Mouse (Mus musculus) adrenal gland, adult (tissue): ENCODE measurements at regions not wholly inside any gene's neighbourhood (a gene's known extent, or its start where the extent isn't known, plus 50 kb on each side); places are given as distances from the start of the nearest gene placed in this dataset.
"Not testable (repeated sequence)": the region's sequence is repeated elsewhere in the genome, so short reads cannot be mapped to it uniquely, and the experiment has no call there.

ENCODE experiments used
- DNase-seq, 2 experiments: peaks; one replicate each; pipeline ENCODE4 v3.0.0; 2022 to 2023; ENCODE audit warnings: low spot score in 1 of 2; ENCODE audit not compliant: inconsistent age in 2 of 2

GRCm38 (mm10) chr4:89621260-89621659 is 58.0 kb upstream of the Dmrta1 start:
- DNase-seq: no peak

DNA sequence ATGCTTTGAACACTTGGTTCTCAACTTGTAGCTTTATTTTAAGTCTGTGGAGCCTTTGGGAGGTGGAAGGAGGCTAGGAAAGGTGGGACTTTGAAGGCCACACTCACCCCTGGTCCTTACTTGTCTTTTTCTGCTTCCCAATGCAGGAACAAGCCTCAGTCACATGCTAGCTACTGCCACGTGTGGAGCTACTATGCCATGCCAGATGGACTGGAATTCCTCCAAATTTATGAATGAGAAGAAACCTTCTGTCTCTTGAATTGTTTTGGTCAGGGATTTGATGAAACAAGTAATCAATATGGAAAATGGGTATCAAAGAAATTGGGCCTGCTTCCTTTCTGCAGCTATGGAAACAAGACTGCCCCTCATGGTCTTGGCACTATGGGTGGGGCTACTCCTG is 74.5 kb upstream of the Dmrta1 start:
- DNase-seq: no peak

- peak; percentile 27 to 70 for DNase-seq
Observed at GRCm38 (mm10) chr4:89575529-89575928, 103.7 kb upstream of the Dmrta1 start.

DNA sequence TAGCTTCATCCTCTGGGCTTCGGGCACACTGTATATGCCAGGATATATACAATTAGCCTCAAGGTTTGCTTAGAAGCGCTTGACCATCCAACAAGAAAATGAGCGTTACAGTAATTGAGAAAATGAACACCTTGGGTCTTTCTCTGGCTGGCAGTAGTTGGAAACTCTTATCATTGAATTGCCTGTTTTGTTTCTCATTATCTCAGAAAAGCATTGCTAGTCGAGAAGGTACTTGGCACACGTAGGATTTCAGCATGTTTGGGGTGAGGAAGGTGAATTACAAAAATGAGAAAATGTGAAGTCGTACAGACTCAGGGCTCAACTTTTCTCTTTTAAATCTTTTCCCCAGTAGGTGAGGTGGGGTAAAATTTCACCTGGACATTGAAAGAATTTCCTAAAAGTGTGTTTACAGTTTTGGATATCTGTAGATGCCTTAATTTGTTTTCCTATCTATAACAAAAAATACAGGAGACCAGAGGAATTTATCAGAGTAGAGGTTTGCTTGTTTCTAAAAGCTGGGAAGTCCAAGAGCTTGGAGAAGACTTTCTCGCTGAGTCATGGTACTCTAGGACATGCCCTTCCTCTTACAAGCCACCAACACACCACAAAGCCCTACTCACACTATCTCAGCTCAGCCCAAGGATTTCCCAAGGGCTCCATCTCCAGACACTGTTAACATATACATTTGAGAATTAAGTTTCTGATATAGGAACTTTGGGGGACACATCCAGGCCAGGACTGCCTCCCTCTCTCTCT is 124.3 kb upstream of the Dmrta1 start:
- DNase-seq: no peak

GRCm38 (mm10) chr4:89552556-89552955 is 126.7 kb upstream of the Dmrta1 start:
- no peak for DNase-seq

DNA sequence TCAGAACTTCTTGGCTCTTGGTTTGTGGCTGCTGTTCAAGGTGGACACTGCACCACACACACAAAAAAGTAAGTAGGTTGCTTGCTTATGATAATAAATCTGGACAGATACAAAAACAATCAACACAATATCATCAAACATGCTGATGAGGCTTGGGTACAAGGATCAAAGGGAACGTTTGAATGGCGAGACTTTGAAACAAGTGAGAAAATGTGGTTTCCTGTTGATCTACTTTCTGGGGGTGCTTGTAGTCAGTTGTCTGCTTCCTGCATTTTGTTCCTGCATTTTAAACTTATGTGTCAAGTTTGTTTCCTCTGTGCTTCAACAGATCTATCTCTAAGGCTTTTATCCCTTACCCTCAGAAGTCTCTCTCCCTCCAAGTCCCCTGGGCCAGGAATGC is 128.7 kb upstream of the Dmrta1 start:
- DNase-seq: no peak

- DNase-seq: peak; percentile 21 to 67
Observed at GRCm38 (mm10) chr4:89532462-89532861, 146.8 kb upstream of the Dmrta1 start.

DNA sequence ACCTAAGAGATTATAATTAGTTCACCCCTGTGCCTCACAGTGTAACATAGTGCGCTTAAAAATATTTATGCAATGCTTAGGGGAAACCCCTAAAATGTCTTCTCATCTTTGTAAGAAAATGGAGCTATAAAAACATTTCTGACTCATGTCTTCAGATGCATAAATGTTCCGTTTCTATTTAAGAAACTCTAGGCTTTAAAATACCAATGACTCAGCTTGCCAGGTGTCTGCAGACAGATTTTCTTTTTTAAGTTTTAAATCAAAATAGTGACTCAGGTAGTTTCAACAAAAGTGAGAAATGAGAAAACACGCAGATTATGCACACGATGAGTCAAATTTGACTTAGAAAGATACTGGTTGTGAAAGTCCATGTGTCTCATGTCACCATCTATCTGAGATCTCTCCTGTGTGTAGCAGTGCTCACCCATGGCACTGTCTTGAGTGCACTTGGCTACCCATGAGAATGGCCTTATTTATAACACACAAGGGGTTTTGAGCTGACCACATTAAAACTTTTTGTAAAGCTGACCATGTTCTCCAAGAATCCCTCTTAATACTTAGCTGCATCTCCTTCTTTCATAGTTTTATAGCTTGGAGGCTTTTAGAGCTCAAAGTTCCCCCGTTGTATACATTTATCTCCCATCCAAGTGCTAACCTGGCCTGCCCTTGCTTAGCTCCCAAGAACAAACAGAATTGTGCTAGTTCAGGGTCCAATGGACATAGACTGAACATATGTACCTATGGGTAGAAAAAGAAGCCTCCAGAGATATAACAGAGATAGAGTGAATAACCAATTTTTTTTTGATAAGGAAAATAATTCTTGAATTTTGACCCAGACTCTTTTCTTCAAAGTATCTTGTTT is 149.0 kb upstream of the Dmrta1 start:
- no peak for DNase-seq

- no peak for DNase-seq
Observed at GRCm38 (mm10) chr4:89527966-89528365, 151.3 kb upstream of the Dmrta1 start.

GRCm38 (mm10) chr4:89527326-89527725 is 151.9 kb upstream of the Dmrta1 start:
- no peak for DNase-seq

- DNase-seq: not testable (repeated sequence)
Observed at GRCm38 (mm10) chr4:89525525-89525924, 153.7 kb upstream of the Dmrta1 start.

GRCm38 (mm10) chr4:89524260-89525200 is 154.7 kb upstream of the Dmrta1 start:
- DNase-seq: peak; percentile 64 to 89

GRCm38 (mm10) chr4:89523423-89524259 is 155.6 kb upstream of the Dmrta1 start:
- DNase-seq: peak; percentile 33 to 70

GRCm38 (mm10) chr4:89518027-89518426 is 161.2 kb upstream of the Dmrta1 start:
- no peak for DNase-seq

DNA sequence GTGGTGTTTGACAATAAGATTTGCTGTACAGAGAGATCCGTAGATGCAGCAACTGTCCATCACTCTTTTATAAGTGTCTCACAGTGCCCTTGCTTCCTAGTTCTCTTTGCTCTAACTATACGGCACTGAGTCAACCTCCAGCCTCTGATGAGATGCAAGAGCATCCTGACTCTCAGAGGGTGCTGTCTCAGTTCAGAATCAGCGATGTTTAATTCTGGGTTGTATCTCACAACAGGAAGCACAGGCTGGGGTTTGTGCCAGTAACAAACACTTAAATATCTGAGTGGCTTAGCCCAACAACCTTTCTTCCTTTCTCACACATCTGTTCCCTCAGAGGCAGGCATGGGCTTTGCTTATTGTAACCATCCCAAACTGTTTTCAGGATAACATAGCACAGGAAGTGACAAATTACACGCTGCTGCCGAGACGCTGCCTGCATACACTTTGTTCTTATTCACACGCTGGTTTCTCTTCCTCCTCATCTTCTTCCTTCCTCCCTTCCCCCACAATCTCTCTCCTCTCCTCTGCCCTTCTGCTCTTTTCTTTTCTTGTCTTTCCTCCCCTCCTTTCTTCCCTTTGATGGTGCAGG is 163.3 kb upstream of the Dmrta1 start:
- no peak for DNase-seq

DNA sequence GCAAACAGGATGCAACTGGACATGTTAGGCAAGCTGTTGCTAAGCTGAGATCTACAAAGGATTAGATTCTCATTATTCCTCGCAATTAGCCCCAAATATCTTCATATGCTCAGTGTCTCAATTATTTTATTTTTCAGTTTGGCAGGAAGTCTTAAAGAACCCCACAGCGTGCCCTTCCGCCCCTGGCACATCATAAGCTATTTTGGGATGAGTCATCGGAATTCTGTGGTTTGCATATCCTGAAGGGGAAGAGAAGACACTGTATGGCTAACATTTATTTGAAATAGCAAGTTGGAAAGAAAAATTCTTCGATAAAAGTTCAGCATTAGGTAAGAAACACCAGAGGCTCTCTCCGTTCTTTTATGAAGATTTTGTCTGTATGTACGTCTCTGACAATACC is 164.3 kb upstream of the Dmrta1 start:
- no peak for DNase-seq

DNA sequence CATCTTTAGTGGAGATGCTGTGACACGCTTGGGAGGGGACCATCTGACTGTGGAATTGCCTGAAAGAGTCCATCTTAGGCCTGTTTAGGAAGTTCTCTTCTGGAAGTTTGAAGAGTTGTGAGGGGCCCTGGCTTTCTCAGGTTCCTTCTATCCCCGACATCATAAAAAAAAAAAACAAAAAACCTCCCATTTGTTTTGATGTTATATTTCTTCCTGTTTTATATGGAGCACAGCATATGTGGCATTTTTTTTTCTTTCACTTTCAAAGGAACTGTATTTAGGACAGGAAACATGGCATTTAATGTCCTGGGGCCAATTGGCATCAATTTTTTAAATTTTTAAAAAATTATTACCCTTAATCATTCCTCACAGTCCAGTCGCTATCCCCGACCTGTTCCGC is 168.6 kb upstream of the Dmrta1 start:
- DNase-seq: no peak

DNA sequence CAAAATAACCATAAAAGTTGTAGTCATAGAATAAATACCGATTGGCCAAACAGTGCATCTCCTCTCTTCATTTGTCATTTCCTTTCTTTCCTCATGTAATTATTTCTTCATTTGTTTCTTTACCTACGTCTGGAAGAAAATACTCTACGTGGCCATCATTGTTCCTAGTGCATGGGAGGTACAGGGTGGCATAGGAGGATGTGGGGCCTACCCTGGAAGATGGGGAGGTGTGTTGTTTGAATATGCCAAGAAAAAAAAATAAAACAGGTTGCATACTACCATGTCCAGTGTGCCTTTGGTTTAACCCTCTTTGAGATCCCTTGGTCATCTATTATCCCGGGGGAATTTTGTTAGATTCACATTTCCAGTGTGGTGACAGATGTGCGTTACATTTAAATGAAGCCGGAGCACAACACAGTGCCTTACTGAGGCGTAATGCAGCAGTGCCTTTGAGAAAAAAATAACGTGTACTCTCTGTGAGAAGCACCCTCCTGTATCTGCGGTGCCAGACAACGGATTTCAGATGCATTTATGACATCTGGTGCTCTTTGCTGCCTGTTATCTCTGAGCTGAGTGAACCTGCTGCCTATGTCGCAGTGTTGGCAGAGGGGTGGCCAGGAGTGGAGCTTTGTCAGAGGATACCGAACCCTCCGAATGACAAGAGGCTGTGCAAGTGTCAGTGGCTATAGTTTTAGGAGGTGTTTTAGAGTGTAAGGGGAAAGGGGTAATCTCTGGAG is 169.4 kb upstream of the Dmrta1 start:
- DNase-seq: no peak

- DNase-seq: no peak
Observed at GRCm38 (mm10) chr4:89508103-89508763, 171.0 kb upstream of the Dmrta1 start.
